Mouse (Mus musculus) right cerebral cortex, postnatal 4 days (tissue): ENCODE results near the gene Prr14.

Experiments used
- DNase-seq: peaks from one replicate; pipeline ENCODE4 v3.0.0-alpha.2; 2022

The Prr14 gene

GRCm38 (mm10) chr7:127512231-127513015 is 53.0 kb downstream of the Prr14 start:
- DNase-seq, result peak; percentile 93

DNA sequence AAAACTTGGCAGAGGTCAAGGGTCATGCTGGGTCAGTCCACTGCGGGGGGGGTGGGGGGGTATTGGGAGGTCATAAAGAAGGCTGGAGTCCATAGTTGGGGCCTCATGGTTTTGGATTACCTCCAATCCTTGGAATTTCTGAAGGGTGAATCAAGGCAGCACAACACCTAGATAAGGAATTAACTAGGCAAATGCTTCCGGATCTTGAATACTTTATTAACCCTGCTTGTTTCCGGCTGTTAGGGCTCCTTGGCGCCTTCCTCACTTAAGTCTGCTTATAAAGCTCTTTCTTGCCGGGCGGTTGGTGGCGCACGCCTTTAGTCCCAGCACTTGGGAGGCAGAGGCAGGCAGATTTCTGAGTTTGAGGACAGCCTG is 53.6 kb downstream of the Prr14 start:
- DNase-seq, result no peak

DNA sequence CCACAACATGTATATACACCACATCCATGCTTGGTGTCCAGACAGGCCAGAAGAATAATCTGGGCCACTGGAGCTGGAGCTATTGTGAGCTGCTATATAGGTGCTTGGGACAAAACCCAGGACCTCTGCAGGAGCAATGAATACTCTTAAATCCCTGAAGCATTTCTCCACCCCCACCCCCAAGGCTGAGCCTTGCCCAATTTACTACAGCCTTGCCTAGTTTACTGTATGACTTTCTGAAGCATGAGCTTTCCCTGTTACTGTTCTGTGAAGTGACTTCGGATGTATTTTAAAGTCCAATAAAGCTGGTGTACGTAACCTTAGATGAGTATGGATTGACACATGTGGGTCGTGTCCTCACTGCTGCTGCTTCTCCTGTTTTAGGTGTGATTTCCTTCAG is 54.4 kb downstream of the Prr14 start:
- DNase-seq, result no peak

DNA sequence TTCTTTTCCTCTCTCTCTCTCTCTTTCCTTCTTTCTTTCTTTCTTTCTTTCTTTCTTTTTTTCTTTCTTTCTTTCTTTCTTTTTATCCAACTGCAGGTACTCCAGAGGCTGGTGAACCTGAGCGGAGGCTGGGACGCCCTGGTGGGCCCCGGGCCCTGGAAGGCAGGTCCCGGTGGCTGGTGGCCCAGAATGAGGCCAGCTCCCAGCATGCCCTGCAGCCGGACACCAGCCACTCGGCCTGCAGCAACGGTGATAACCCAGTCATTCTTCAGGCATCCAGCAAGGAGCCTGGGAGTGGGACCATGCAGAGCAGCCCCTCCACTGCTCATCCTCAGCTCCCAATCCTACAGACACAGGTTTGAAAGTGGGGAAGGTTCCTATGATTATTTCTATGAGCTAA is 56.4 kb downstream of the Prr14 start:
- no peak for DNase-seq

- no peak for DNase-seq
Observed at GRCm38 (mm10) chr7:127516344-127516743, 56.9 kb downstream of the Prr14 start.

GRCm38 (mm10) chr7:127519284-127519683 is 59.9 kb downstream of the Prr14 start, which contains the start of gene Gm42715:
Gene Gm42715, plus strand, starts transcription at chr7:127519584.
- DNase-seq, result no peak
